Mouse (Mus musculus): ENCODE results near the gene Muc2. TPM values are rescaled to one million over a fixed set of nuclear protein-coding genes. Genes with fewer than 3 reads are reported as not detected.

Muc2 gene
- polyA plus RNA-seq (2012; rRNA removed) = 0.07 and 0.12 TPM in 2 replicates

DNA sequence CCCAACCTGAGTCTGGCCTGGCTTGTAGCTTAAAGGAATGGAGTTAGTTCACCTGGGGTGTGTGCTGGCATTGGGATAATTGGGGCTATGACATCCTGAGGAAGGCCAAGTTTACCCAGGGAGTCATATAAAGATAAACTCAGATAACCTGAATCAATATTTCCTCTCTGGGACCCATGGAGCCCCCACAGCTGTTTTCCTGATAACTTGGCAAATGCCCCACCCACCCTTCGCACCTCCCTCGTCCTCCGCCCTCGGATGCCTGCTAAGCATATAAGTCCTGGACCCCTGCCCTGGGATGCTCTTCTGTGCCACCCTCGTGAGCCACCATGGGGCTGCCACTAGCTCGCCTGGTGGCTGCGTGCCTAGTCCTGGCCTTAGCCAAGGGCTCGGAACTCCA is at the start of gene Muc2:
Muc2 (plus strand) TSS at position 301 of the 400 bp plus-strand sequence.

DNA sequence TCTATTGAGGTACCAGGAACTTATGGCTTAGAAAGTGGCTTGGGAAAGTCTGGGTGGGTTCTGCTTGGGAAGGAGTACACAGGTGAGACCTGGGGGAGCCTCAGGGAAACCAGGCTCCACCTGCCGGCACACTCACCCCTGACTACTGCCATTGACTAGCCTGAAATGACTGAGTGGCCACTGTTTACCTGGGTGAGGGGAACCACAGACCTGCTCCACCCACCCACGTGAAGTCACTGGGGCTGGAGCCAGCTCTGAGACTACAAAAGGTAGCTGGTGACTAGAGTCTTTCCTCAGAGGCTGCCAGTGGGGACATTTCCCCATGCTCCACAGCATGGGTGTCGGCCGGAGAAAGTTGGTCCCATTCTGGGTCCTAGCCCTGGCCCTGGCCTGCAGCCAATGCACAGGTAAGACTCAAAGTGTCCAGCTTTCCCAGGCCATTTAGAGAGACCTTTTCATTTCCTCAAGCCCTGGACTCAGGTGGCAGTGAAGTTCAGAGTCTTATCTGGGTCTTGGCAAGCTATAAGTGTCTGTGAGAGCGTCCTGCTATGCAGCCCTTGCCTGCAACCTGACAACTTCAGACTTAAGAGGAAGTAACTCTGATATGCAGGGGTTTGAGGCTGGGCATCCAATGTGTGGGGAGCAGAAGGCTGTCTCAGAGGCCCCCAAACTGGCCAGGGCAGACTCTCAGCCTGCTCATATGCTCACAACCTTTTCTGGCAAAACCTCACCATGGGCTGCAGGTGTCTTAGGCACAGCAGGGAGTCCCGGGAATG is 98.7 kb downstream of the Muc2 start, which contains the start of gene Muc5ac:
Muc5ac (plus strand) TSS at position 296 of the 776 bp plus-strand sequence.

Other genes with a start within 250 kb of the Muc2 start
- gene Pidd1, start 246.3 kb upstream of the Muc2 start, polyA plus RNA-seq (2012; rRNA removed) = 7.1 and 7.3 TPM in 2 replicates
- gene Rplp2, start 243.0 kb upstream of the Muc2 start, polyA plus RNA-seq (2012; rRNA removed) = 451 and 526 TPM in 2 replicates
- gene Pnpla2, start 235.1 kb upstream of the Muc2 start, polyA plus RNA-seq (2012; rRNA removed) = 15.9 and 16.9 TPM in 2 replicates
- gene Cracr2b, start 229.2 kb upstream of the Muc2 start, polyA plus RNA-seq (2012; rRNA removed) = 4.1 and 4.5 TPM in 2 replicates
- 27.6 and 30.3 TPM in 2 replicates for gene Cd151, start 222.9 kb upstream of the Muc2 start, polyA plus RNA-seq (2012; rRNA removed)
- 14.7 and 16.5 TPM in 2 replicates for gene Polr2l, start 215.2 kb upstream of the Muc2 start, polyA plus RNA-seq (2012; rRNA removed)
- 43.8 and 59.1 TPM in 2 replicates for gene Tspan4, start 215.1 kb upstream of the Muc2 start, polyA plus RNA-seq (2012; rRNA removed)
- gene Chid1, start 150.5 kb upstream of the Muc2 start, polyA plus RNA-seq (2012; rRNA removed) = 14.0 and 15.5 TPM in 2 replicates
- gene Ap2a2, start 128.2 kb upstream of the Muc2 start, polyA plus RNA-seq (2012; rRNA removed) = 18.5 and 19.7 TPM in 2 replicates
- gene Muc6, start 35.0 kb upstream of the Muc2 start, polyA plus RNA-seq (2012; rRNA removed) = 0.18 and 0.38 TPM in 2 replicates
- gene Muc5ac, start 98.6 kb downstream of the Muc2 start, polyA plus RNA-seq (2012; rRNA removed) = not detected in 2 replicates
- gene Muc5b, start 148.7 kb downstream of the Muc2 start, polyA plus RNA-seq (2012; rRNA removed) = 0.01 TPM in 1 of 2 replicates, not detected in the other
- gene Tollip, start 228.2 kb downstream of the Muc2 start, polyA plus RNA-seq (2012; rRNA removed) = 16.6 and 17.1 TPM in 2 replicates

All from liver, embryonic 18 days (tissue).